Mouse (Mus musculus) hematopoietic stem cell, adult 5-6 weeks (primary cell): Measurements from ENCODE around the gene Plekhm1. TPM values are rescaled to one million over a fixed set of nuclear protein-coding genes. Genes with fewer than 3 reads are reported as not detected.
"Not testable (repeated sequence)": the region's sequence is repeated elsewhere in the genome, so short reads cannot be mapped to it uniquely, and the experiment has no call there.

Experiments
- ATAC-seq, 2 experiments: fragments of 125-278 bp in 1 of 2; replicated peaks in 1 of 2; 2 replicates each; pipeline ENCODE4 v1.8.0; 2016 to 2017; ENCODE audit warnings: inconsistent platforms in 2 of 2, mild to moderate bottlenecking in 2 of 2, moderate number of reproducible peaks in 2 of 2, low read depth in 1 of 2, moderate TSS enrichment in 1 of 2; ENCODE audit not compliant: low FRiP score in 2 of 2, poor library complexity in 2 of 2, severe bottlenecking in 2 of 2, insufficient read depth in 1 of 2, low TSS enrichment in 1 of 2
- total RNA-seq: library from RNA; stranded (forward); fragments of 172-1452, 232-1000 nt; gene quantifications from 2 replicates; pipeline ENCODE4 v1.2.3, GENCODE M21; 2017

Gene Plekhm1
- total RNA-seq: 4.0 and 5.1 TPM in 2 replicates

GRCm38 (mm10) chr11:103411981-103412949, at the start of gene Plekhm1:
Plekhm1 (minus strand) TSS chr11:103412687.
- peak; percentile 96 to 98 for ATAC-seq

- not testable (repeated sequence) for ATAC-seq
Observed at GRCm38 (mm10) chr11:103451105-103451504, 38.6 kb upstream of the Plekhm1 start.

- not testable (repeated sequence) for ATAC-seq
Observed at GRCm38 (mm10) chr11:103449721-103450120, 37.2 kb upstream of the Plekhm1 start.

GRCm38 (mm10) chr11:103443678-103444077, 31.2 kb upstream of the Plekhm1 start:
- no peak for ATAC-seq

- peak; percentile 91 to 96 for ATAC-seq
Observed at GRCm38 (mm10) chr11:103436282-103436681, 23.8 kb upstream of the Plekhm1 start.

- ATAC-seq: no peak
Observed at GRCm38 (mm10) chr11:103425031-103425430, 12.5 kb upstream of the Plekhm1 start.

GRCm38 (mm10) chr11:103419667-103420066, 7.2 kb upstream of the Plekhm1 start:
- ATAC-seq: no peak; a peak in 1 of 4 replicates

GRCm38 (mm10) chr11:103419226-103419625, 6.7 kb upstream of the Plekhm1 start:
- peak; percentile 46 to 49; a peak in 3 of 4 replicates for ATAC-seq

- ATAC-seq: no peak
Observed at GRCm38 (mm10) chr11:103413516-103413915, 1.0 kb upstream of the Plekhm1 start.

GRCm38 (mm10) chr11:103412950-103413423, 500 bp upstream of the Plekhm1 start:
- peak; percentile 15 to 38; a peak in 3 of 4 replicates for ATAC-seq

GRCm38 (mm10) chr11:103411301-103411700, 1.2 kb downstream of the Plekhm1 start:
- ATAC-seq: no peak

- ATAC-seq: no peak
Observed at GRCm38 (mm10) chr11:103408880-103409279, 3.6 kb downstream of the Plekhm1 start.

GRCm38 (mm10) chr11:103407136-103407535, 5.4 kb downstream of the Plekhm1 start:
- ATAC-seq: not testable (repeated sequence)

GRCm38 (mm10) chr11:103406551-103406950, 5.9 kb downstream of the Plekhm1 start:
- ATAC-seq: no peak

GRCm38 (mm10) chr11:103405814-103406213, 6.7 kb downstream of the Plekhm1 start:
- ATAC-seq: peak in 1 of 2 experiments; percentile 41; a peak in 1 of 4 replicates

- no peak for ATAC-seq
Observed at GRCm38 (mm10) chr11:103404618-103405017, 7.9 kb downstream of the Plekhm1 start.

GRCm38 (mm10) chr11:103403776-103404175, 8.7 kb downstream of the Plekhm1 start:
- ATAC-seq: peak in 1 of 2 experiments; percentile 33; a peak in 1 of 4 replicates

GRCm38 (mm10) chr11:103402738-103403137, 9.7 kb downstream of the Plekhm1 start:
- ATAC-seq: no peak
